Comparison of ENCODE assay signal across 9 mouse cellular contexts in genomic region chr1:187137426-187137825, GRCm38 (mm10).
DNase-seq lines count a peak whose midpoint lies in the region; ATAC-seq lines count a peak whose summit lies in the region.
"Had no signal": no experiment of that assay in that cellular context is flagged by ENCODE, and none has a peak within 500 bp of the region (broad histone marks: within the 10 kb centered on the region; RNA-seq: fewer than 3 reads in every experiment).

No protein-coding gene starts in this region.

- H3K9me3 ChIP-seq in kidney, embryonic 15.5 days (replicated peaks), result no peaks in the 10 kb centered on the region
- H3K9me3 ChIP-seq: liver, embryonic 15.5 days had no signal

- H3K27ac ChIP-seq in kidney, embryonic 15.5 days, result no peak overlapping the region
- H3K27ac ChIP-seq: liver, embryonic 15.5 days had no signal

- intact Hi-C loops in heart, postnatal 36 days (cut with DNase I), result loop anchor here (5.0 to 10.0 kb wide), 3 partner anchors 215 to 1765 kb away; no protein-coding TSS in a partner anchor

- no peaks in the 10 kb centered on the region for H3K36me3 ChIP-seq in kidney, embryonic 15.5 days
- H3K36me3 ChIP-seq: liver, embryonic 15.5 days had no signal

- no peaks in the 10 kb centered on the region for H3K4me1 ChIP-seq in kidney, embryonic 15.5 days
- H3K4me1 ChIP-seq: liver, embryonic 15.5 days had no signal

- ATAC-seq in kidney, embryonic 15.5 days (replicated peaks; ENCODE audit: low FRiP score), result no peak

- peak; percentile 37 for DNase-seq in kidney, adult 11 months
- peak; percentile 75 for DNase-seq in ZHBTc4 (ENCODE audit: low read depth, low spot score)
- DNase-seq in cerebellum, postnatal 36 days, result peak; percentile 46 to 61
- DNase-seq in heart, postnatal 36 days, result peak; percentile 25 to 41
- DNase-seq in layer of hippocampus, adult 9-10 months (ENCODE audit: low spot score), result peak; percentile 66
- peak; percentile 73 for DNase-seq in mesoderm, embryonic 11.5 days (ENCODE audit: low read depth, low spot score)
- no peak for DNase-seq in T-cell, adult 2 months (ENCODE audit: low spot score)

- no peak overlapping the region for H3K4me3 ChIP-seq in kidney, embryonic 15.5 days (replicated peaks)
- H3K4me3 ChIP-seq: liver, embryonic 15.5 days had no signal

- H3K4me2 ChIP-seq in kidney, embryonic 15.5 days, result no peak overlapping the region
- H3K4me2 ChIP-seq: liver, embryonic 15.5 days had no signal

- no peak overlapping the region for H3K9ac ChIP-seq in kidney, embryonic 15.5 days
- H3K9ac ChIP-seq: liver, embryonic 15.5 days had no signal

- WGBS in kidney, embryonic 15.5 days, result 37% methylated on average over 6 of the region's 6 CpGs

- peaks cover 4% of the 10 kb centered on the region; the same call in 1 of the 2 replicates for H3K27me3 ChIP-seq in kidney, embryonic 15.5 days
- H3K27me3 ChIP-seq: liver, embryonic 15.5 days had no signal
